Mouse (Mus musculus) stomach, embryonic 16.5 days (tissue): ENCODE measurements around the gene Vmn1r14. TPM values are rescaled to one million over a fixed set of nuclear protein-coding genes. Genes with fewer than 3 reads are reported as not detected.
A peak's percentile ranks its signal among the peaks of the same experiment; 100 is the strongest.
"Not testable (repeated sequence)": the region's sequence is repeated elsewhere in the genome, so short reads cannot be mapped to it uniquely, and the experiment has no call there.

Experiments used
- ATAC-seq: fragments of 200-750 bp; cut with Nextera tagmentation; 2 replicates; pipeline ENCODE4 v1.8.0; 2017; ENCODE audit warnings: moderate number of reproducible peaks, moderate TSS enrichment; ENCODE audit not compliant: insufficient read depth, low FRiP score
- H3K27ac ChIP-seq: fragments of 300-500 bp; sonication (generic); 2 replicates; pipeline ENCODE4 v1.5.1; 2014; ENCODE audit warnings: low read length
- H3K27me3 ChIP-seq: fragments of 300-500 bp; sonication (generic); 2 replicates; pipeline ENCODE4 v1.6.1; 2014; ENCODE audit warnings: low read length, control low read depth, mixed read lengths; ENCODE audit not compliant: control insufficient read depth, insufficient read depth
- H3K36me3 ChIP-seq: fragments of 300-500 bp; sonication (generic); 2 replicates; pipeline ENCODE4 v1.6.1; 2014; ENCODE audit warnings: low read length; ENCODE audit not compliant: control insufficient read depth, insufficient read depth
- H3K4me1 ChIP-seq: fragments of 300-500 bp; sonication (generic); 2 replicates; pipeline ENCODE4 v1.6.1; 2014; ENCODE audit warnings: low read length, control low read depth, mixed read lengths; ENCODE audit not compliant: control insufficient read depth, insufficient read depth
- H3K4me2 ChIP-seq: fragments of 300-500 bp; sonication (generic); 2 replicates; pipeline ENCODE4 v1.6.1; 2014; ENCODE audit warnings: low read depth, low read length, mixed read lengths
- H3K4me3 ChIP-seq: fragments of 300-500 bp; sonication (generic); replicated peaks from 2 replicates; pipeline ENCODE4 v1.5.1; 2014; ENCODE audit warnings: mild to moderate bottlenecking, low read length
- H3K9ac ChIP-seq: fragments of 300-500 bp; sonication (generic); 2 replicates; pipeline ENCODE4 v1.6.1; 2014; ENCODE audit warnings: low read length
- H3K9me3 ChIP-seq: fragments of 300-500 bp; sonication (generic); replicated peaks from 2 replicates; pipeline ENCODE4 v1.6.1; 2016; ENCODE audit warnings: low read length, control low read depth; ENCODE audit not compliant: control insufficient read depth
- WGBS: fragments of 180-500 bp; shearing (Covaris S2); extraction: QIAGEN DNeasy Blood & Tissue Kit; methylation state at CpG from one replicate; pipeline ENCODE4 v1.1.7; 2014; 5-methylcytosine and 5-hydroxymethylcytosine counted together
- polyA plus RNA-seq: library from polyadenylated mRNA; unstranded; fragments of >200 nt; fragmentation: Nextera tagmentation; extraction: Ambion mirVana; gene quantifications from 2 replicates; pipeline ENCODE4 v1.2.1, GENCODE M21; 2015

Gene Vmn1r14
- polyA plus RNA-seq = not detected in 2 replicates

GRCm38 (mm10) chr6:57231386-57231785 is at the start of gene Vmn1r14:
Vmn1r14 (plus strand) TSS chr6:57231686.
- Histone ChIP-seq H3K9me3 (no peaks in the 10 kb centered on the region), H3K27me3 (no peaks in the 10 kb centered on the region), H3K9ac (no peak within 1 kb of the TSS), H3K27ac (no peak within 1 kb of the TSS), H3K36me3 (no peaks in the 10 kb centered on the region), H3K4me3 (no peak within 1 kb of the TSS), H3K4me2 (no peak within 1 kb of the TSS), H3K4me1 (no peaks in the 10 kb centered on the region)
- 92% methylated on average over 3 of the region's 3 CpGs for WGBS
- no peak for ATAC-seq

DNA sequence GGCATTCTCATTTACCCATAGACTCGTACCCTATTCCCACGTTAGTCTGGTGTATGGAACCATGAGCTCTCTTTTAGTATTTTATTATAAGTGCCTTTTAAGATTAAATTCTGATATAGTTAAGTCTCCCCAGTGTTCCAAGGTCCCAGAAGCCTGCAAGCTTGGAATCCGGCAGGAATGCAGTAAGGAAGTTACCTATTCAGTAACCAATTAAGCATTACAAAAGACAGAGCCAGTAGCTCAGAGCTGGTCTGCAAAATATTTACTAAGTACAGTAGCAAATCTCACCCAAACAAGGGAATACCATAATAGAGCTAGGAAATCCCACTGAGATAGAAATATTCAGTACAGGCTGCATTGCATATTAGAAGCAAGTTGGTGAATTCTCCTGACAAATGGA is 41.5 kb upstream of the Vmn1r14 start:
- not testable (repeated sequence) for H3K9ac ChIP-seq, H3K9me3 ChIP-seq, H3K27ac ChIP-seq, H3K27me3 ChIP-seq, H3K4me3 ChIP-seq, H3K36me3 ChIP-seq, ATAC-seq, H3K4me1 ChIP-seq, H3K4me2 ChIP-seq
- WGBS = 56% methylated on average over 3 of the region's 3 CpGs

GRCm38 (mm10) chr6:57202990-57203389 is 28.5 kb upstream of the Vmn1r14 start, which contains the start of gene Vmn1r13:
Vmn1r13 (plus strand) TSS chr6:57203290.
- WGBS = 85% methylated on average over 1 of the region's 1 CpGs
- not testable (repeated sequence) for H3K4me3 ChIP-seq, ATAC-seq, H3K27ac ChIP-seq, H3K4me2 ChIP-seq, H3K9me3 ChIP-seq, H3K36me3 ChIP-seq, H3K9ac ChIP-seq, H3K4me1 ChIP-seq, H3K27me3 ChIP-seq

DNA sequence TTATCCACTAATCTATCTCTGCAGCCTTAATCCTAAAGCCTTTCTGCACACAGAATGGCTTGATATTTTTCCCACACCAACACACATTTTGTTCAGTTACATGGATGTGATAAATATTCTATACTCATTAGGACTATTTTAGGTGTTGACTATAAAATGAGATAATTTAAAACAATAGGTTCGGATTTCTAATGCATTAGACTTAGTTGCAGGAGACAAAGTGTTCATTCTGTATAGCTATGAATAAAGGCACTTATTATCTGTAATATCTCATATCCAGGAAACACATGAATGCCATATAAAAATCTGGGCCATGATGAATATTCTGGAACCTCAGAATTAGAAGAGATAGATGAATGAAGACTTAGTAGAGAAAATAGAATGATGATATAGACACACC is 26.2 kb downstream of the Vmn1r14 start, which contains the start of gene Vmn1r15:
Vmn1r15 (plus strand) TSS at position 301 of the 400 bp plus-strand sequence.
- Histone ChIP-seq H3K9ac (no peak within 1 kb of the TSS), H3K27me3 (no peaks in the 10 kb centered on the region), H3K27ac (no peak within 1 kb of the TSS), H3K36me3 (no peaks in the 10 kb centered on the region), H3K4me2 (no peak within 1 kb of the TSS), H3K4me1 (no peaks in the 10 kb centered on the region), H3K9me3 (no peaks in the 10 kb centered on the region), H3K4me3 (no peak within 1 kb of the TSS)
- no peak for ATAC-seq
- 73% methylated on average over 1 of the region's 1 CpGs for WGBS

GRCm38 (mm10) chr6:57260990-57261389 is 29.5 kb downstream of the Vmn1r14 start:
- Histone ChIP-seq H3K4me2 (no peak overlapping the region), H3K4me1 (no peaks in the 10 kb centered on the region), H3K9me3 (no peaks in the 10 kb centered on the region), H3K36me3 (no peaks in the 10 kb centered on the region), H3K9ac (no peak overlapping the region), H3K27ac (no peak overlapping the region), H3K4me3 (no peak overlapping the region), H3K27me3 (no peaks in the 10 kb centered on the region)
- 66% methylated on average over 2 of the region's 2 CpGs for WGBS
- peak; percentile 56; the same call in 1 of the 2 replicates for ATAC-seq

DNA sequence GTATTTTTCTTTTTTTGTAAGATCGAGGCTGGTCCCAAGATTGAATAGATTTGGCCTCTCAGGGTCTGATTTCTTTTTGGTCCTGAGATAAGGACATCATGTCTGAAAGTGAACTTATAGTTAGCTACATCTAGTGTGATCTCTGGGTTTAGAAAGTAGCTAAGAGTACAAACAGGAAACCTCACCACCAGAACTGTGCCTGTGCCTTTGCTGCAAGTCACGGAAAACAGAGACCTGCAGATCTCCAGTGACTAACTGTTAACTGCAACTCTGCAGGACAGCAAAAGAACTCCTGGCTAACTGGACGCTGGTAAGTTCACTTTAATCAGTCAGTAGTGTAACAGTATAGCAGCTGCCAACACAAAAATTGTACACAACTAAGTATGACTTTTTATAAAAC is 40.4 kb downstream of the Vmn1r14 start:
- Histone ChIP-seq H3K4me3 (no peak overlapping the region), H3K36me3 (no peaks in the 10 kb centered on the region), H3K9ac (no peak overlapping the region), H3K27ac (no peak overlapping the region), H3K27me3 (no peaks in the 10 kb centered on the region), H3K4me1 (no peaks in the 10 kb centered on the region), H3K4me2 (no peak overlapping the region), H3K9me3 (no peaks in the 10 kb centered on the region)
- ATAC-seq = no peak
- 61% methylated on average over 3 of the region's 3 CpGs for WGBS

DNA sequence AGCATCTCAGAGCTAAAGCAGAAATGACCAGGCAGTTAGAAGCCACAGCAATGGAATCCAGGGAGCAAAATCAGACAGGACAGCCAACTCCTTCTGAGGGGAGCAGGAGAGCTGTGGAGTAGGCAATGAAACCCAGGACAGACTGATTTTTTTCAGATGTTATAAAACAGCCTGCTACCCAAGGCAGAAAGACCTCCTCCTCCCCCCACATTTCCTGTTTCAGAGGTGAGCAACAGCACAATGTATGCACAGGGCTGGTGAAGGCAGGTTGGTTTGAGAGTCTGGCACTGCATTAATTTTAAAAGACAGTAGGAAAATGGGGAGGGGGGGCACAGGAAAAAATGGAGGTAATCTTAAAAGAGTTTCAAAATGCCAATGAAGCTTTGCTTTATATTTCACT is 41.0 kb downstream of the Vmn1r14 start:
- H3K27me3 ChIP-seq = no peaks in the 10 kb centered on the region
- no peaks in the 10 kb centered on the region for H3K36me3 ChIP-seq
- no peaks in the 10 kb centered on the region for H3K9me3 ChIP-seq
- H3K4me1 ChIP-seq = no peaks in the 10 kb centered on the region
- H3K9ac ChIP-seq = no peak overlapping the region
- no peak overlapping the region for H3K4me3 ChIP-seq
- no peak overlapping the region for H3K4me2 ChIP-seq
- ATAC-seq = no peak
- H3K27ac ChIP-seq = no peak overlapping the region

DNA sequence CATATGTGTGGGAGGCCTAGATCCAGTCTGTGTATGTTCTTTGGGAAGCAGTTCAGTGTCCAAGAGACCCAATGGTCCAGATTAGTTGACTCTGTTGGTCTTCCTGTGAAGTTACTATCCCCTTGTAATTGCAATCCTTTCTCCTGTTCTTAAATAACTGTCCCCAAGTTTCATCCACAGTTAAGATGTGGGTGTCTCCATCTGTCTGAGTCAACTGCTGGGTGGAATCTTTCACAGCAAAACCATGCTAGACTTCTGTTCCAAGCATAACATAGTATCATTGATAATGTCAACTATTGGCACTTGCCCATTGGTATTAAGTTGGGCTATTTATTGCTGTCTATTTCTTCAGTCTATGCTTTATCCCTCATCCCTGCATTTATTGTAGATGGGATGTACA is 47.5 kb downstream of the Vmn1r14 start:
- no peaks in the 10 kb centered on the region for H3K9me3 ChIP-seq
- ATAC-seq = no peak
- no peaks in the 10 kb centered on the region for H3K27me3 ChIP-seq
- no peaks in the 10 kb centered on the region for H3K36me3 ChIP-seq
- H3K9ac ChIP-seq = no peak overlapping the region
- no peak overlapping the region for H3K4me3 ChIP-seq
- H3K4me2 ChIP-seq = no peak overlapping the region
- H3K4me1 ChIP-seq = no peaks in the 10 kb centered on the region
- H3K27ac ChIP-seq = no peak overlapping the region
